Mouse (Mus musculus): ENCODE measurements around the gene 1700025C18Rik. TPM values are rescaled to one million over a fixed set of nuclear protein-coding genes. Genes with fewer than 3 reads are reported as not detected.

The 1700025C18Rik gene
- total and polyA plus RNA-seq, 2 experiments from 2014 or later, result not detected

DNA sequence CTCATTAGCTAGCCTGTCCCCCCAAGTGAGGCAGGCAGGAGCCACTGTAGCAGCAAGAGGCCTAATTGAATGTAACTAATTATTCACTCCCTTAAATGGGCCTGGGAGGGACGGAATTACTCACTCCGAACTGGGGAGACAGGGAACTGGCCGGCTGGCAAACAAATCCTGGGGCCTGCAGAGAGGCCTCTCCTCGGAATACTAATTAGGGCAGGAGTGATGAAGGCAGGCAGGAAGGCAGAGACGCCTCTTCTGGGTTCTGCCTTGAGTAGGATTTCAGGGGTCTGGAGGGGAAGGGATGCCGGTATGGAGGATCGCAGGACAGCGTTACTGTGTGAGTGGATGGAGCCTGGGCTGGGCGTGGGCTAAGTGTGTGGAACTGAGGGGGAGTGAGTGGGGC lies 13.5 kb downstream of the 1700025C18Rik start:
- no peak for ATAC-seq (ENCODE audit: low FRiP score)
- peak; percentile 72 for DNase-seq (ENCODE audit: low spot score)

DNA sequence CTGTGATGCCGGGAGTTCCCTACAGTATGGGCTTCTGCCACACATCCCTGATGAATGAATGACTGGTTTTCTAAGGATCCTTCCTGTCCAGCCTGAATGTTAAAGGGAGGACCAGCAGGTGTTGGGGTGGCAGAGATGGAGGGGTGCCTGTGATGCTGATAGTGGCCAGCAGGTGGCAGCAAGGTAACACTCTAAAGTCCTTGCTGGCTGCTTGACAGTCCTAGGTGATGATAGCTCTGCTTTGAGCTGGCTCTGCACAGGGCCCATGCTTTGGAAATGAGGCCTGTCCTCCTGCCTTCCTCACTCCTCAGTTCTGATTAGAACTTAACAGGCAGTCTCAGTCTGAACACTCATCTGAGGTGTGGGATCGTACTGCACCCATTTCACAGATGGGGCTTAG lies 15.6 kb downstream of the 1700025C18Rik start:
- DNase-seq (ENCODE audit: low spot score) (peak; percentile 89), ATAC-seq (ENCODE audit: low FRiP score) (no peak)
- Histone ChIP-seq H3K36me3 (ENCODE audit: insufficient read depth, low read length) (no peaks in the 10 kb centered on the region), H3K27me3 (ENCODE audit: insufficient read depth, low read length) (peaks cover 7% of the 10 kb centered on the region; the same call in 1 of the 2 replicates), H3K27ac (ENCODE audit: low read depth, low read length) (no peak overlapping the region), H3K4me1 (ENCODE audit: insufficient read depth, low read length) (no peaks in the 10 kb centered on the region; the same call in 1 of the 2 replicates), H3K9ac (replicated peaks; ENCODE audit: low read length, poor library complexity, severe bottlenecking) (no peak overlapping the region), H3K4me3 (ENCODE audit: low read depth, low read length) (no peak overlapping the region), H3K4me2 (ENCODE audit: low read depth, low read length, poor library complexity, severe bottlenecking) (no peak overlapping the region), H3K9me3 (ENCODE audit: low read length) (no peaks in the 10 kb centered on the region)
- WGBS, result 42% methylated on average over 2 of the region's 2 CpGs
- TF ChIP-seq CTCF (IDR thresholded peaks at IDR 0.05), result peak; percentile 98

More for the DNA sequence above, 13.5 kb downstream of the 1700025C18Rik start:
- 20% methylated on average over 9 of the region's 9 CpGs for WGBS
- H3K4me2 ChIP-seq (ENCODE audit: low read depth, low read length, poor library complexity, severe bottlenecking), result no peak overlapping the region
- peaks cover 7% of the 10 kb centered on the region; the same call in 1 of the 2 replicates for H3K27me3 ChIP-seq (ENCODE audit: insufficient read depth, low read length)
- H3K9ac ChIP-seq (replicated peaks; ENCODE audit: low read length, poor library complexity, severe bottlenecking), result no peak overlapping the region
- TF ChIP-seq CTCF (IDR thresholded peaks at IDR 0.05), result no peak
- no peak overlapping the region for H3K4me3 ChIP-seq (ENCODE audit: low read depth, low read length)
- no peaks in the 10 kb centered on the region; the same call in 1 of the 2 replicates for H3K4me1 ChIP-seq (ENCODE audit: insufficient read depth, low read length)
- H3K27ac ChIP-seq (ENCODE audit: low read depth, low read length), result no peak overlapping the region
- no peaks in the 10 kb centered on the region for H3K9me3 ChIP-seq (ENCODE audit: low read length)
- no peaks in the 10 kb centered on the region for H3K36me3 ChIP-seq (ENCODE audit: insufficient read depth, low read length)

GRCm38 (mm10) chr2:165074081-165074884 lies 16.3 kb downstream of the 1700025C18Rik start:
- no peak overlapping the region for H3K4me3 ChIP-seq (ENCODE audit: low read depth, low read length)
- ATAC-seq (ENCODE audit: low FRiP score) (no peak), DNase-seq (ENCODE audit: low spot score) (peak; percentile 65)
- no peaks in the 10 kb centered on the region for H3K36me3 ChIP-seq (ENCODE audit: insufficient read depth, low read length)
- no peak overlapping the region for H3K27ac ChIP-seq (ENCODE audit: low read depth, low read length)
- H3K4me1 ChIP-seq (ENCODE audit: insufficient read depth, low read length), result no peaks in the 10 kb centered on the region; the same call in 1 of the 2 replicates
- no peak for TF ChIP-seq CTCF (IDR thresholded peaks at IDR 0.05)
- peaks cover 7% of the 10 kb centered on the region; the same call in 1 of the 2 replicates for H3K27me3 ChIP-seq (ENCODE audit: insufficient read depth, low read length)
- H3K9ac ChIP-seq (replicated peaks; ENCODE audit: low read length, poor library complexity, severe bottlenecking), result no peak overlapping the region
- H3K4me2 ChIP-seq (ENCODE audit: low read depth, low read length, poor library complexity, severe bottlenecking), result no peak overlapping the region
- WGBS, result 51% methylated on average over 11 of the region's 11 CpGs
- H3K9me3 ChIP-seq (ENCODE audit: low read length), result no peaks in the 10 kb centered on the region

DNA sequence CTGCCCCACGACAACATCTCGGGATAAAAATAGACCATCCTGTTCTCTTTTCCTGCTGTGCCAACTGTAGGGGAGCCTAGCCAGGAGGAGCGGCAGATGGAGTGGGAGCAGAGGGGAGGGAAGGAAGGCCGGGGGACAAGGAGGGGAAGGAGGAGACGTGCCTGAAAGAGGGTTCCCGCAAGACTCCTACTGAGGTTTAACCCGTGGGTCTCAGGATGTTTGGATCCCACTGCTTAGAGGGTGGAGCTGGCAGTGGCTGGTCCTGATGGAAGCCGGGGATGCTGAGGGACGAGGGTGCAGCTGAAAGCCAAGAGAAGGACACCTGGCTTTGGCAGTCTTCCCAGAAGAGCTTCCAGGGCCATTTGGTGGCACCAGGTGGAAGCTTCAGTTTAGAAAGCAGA lies 17.2 kb downstream of the 1700025C18Rik start:
- H3K4me2 ChIP-seq (ENCODE audit: low read depth, low read length, poor library complexity, severe bottlenecking), result no peak overlapping the region

GRCm38 (mm10) chr2:165070096-165070816 lies 20.3 kb downstream of the 1700025C18Rik start:
- Histone ChIP-seq H3K27me3 (ENCODE audit: insufficient read depth, low read length) (peaks cover 7% of the 10 kb centered on the region; the same call in 1 of the 2 replicates), H3K27ac (ENCODE audit: low read depth, low read length) (no peak overlapping the region), H3K9me3 (ENCODE audit: low read length) (no peaks in the 10 kb centered on the region), H3K4me1 (ENCODE audit: insufficient read depth, low read length) (no peaks in the 10 kb centered on the region), H3K4me3 (ENCODE audit: low read depth, low read length) (no peak overlapping the region), H3K36me3 (ENCODE audit: insufficient read depth, low read length) (no peaks in the 10 kb centered on the region), H3K9ac (replicated peaks; ENCODE audit: low read length, poor library complexity, severe bottlenecking) (no peak overlapping the region), H3K4me2 (ENCODE audit: low read depth, low read length, poor library complexity, severe bottlenecking) (peak overlapping the region; percentile 38)
- WGBS, result 23% methylated on average over 20 of the region's 23 CpGs
- ATAC-seq (ENCODE audit: low FRiP score) (peak; percentile 49; the same call in 1 of the 2 replicates), DNase-seq (ENCODE audit: low spot score) (peak; percentile 85)
- peak; percentile 89 for TF ChIP-seq CTCF (IDR thresholded peaks at IDR 0.05)

More for the DNA sequence above, 17.2 kb downstream of the 1700025C18Rik start:
- TF ChIP-seq CTCF (IDR thresholded peaks at IDR 0.05), result no peak
- H3K27me3 ChIP-seq (ENCODE audit: insufficient read depth, low read length), result peaks cover 7% of the 10 kb centered on the region; the same call in 1 of the 2 replicates
- WGBS, result 22% methylated on average over 9 of the region's 9 CpGs
- 0 out of 2 replicates have a peak overlapping the region, but pooled peaks have one; percentile 20 for H3K9ac ChIP-seq (replicated peaks; ENCODE audit: low read length, poor library complexity, severe bottlenecking)
- peak; percentile 67 for DNase-seq (ENCODE audit: low spot score)
- no peak for ATAC-seq (ENCODE audit: low FRiP score)
- no peaks in the 10 kb centered on the region; the same call in 1 of the 2 replicates for H3K4me1 ChIP-seq (ENCODE audit: insufficient read depth, low read length)
- H3K9me3 ChIP-seq (ENCODE audit: low read length), result no peaks in the 10 kb centered on the region
- H3K27ac ChIP-seq (ENCODE audit: low read depth, low read length), result no peak overlapping the region
- H3K36me3 ChIP-seq (ENCODE audit: insufficient read depth, low read length), result no peaks in the 10 kb centered on the region
- no peak overlapping the region for H3K4me3 ChIP-seq (ENCODE audit: low read depth, low read length)

All from midbrain, postnatal 0 days (tissue).